Mouse (Mus musculus): ENCODE measurements around the gene Gdpd1. TPM values are rescaled to one million over a fixed set of nuclear protein-coding genes. Genes with fewer than 3 reads are reported as not detected.

Gdpd1 gene
- polyA plus RNA-seq, 1 experiment from 2014 or later: 24.9 TPM

- H3K4me2 ChIP-seq: no peak overlapping the region
- 54% methylated on average over 2 of the region's 2 CpGs for WGBS
- peaks cover 26% of the 10 kb centered on the region for H3K4me1 ChIP-seq
- ATAC-seq (ENCODE audit: borderline replicate concordance, extremely low read depth, low FRiP score, low TSS enrichment): no peak
- no peak overlapping the region for H3K9ac ChIP-seq
- no peak overlapping the region for H3K4me3 ChIP-seq
- H3K9me3 ChIP-seq: no peaks in the 10 kb centered on the region
- no peaks in the 10 kb centered on the region for H3K27me3 ChIP-seq
- H3K27ac ChIP-seq: no peak overlapping the region
- no peaks in the 10 kb centered on the region for H3K36me3 ChIP-seq
Measured at GRCm38 (mm10) chr11:86996266-86996665, 77.6 kb downstream of the Gdpd1 start.

GRCm38 (mm10) chr11:86995625-86996221 is 78.1 kb downstream of the Gdpd1 start:
- H3K4me2 ChIP-seq: no peak overlapping the region
- H3K9ac ChIP-seq: no peak overlapping the region
- H3K36me3 ChIP-seq: no peaks in the 10 kb centered on the region
- no peak for ATAC-seq (ENCODE audit: borderline replicate concordance, extremely low read depth, low FRiP score, low TSS enrichment)
- H3K27ac ChIP-seq: peak overlapping the region; percentile 25; the same call in 1 of the 2 replicates
- no peak overlapping the region for H3K4me3 ChIP-seq
- H3K4me1 ChIP-seq: peaks cover 28% of the 10 kb centered on the region
- H3K27me3 ChIP-seq: no peaks in the 10 kb centered on the region
- whole genome bisulfite sequencing: 39% methylated on average over 6 of the region's 6 CpGs
- no peaks in the 10 kb centered on the region for H3K9me3 ChIP-seq

- no peak for ATAC-seq (ENCODE audit: borderline replicate concordance, extremely low read depth, low FRiP score, low TSS enrichment)
- Histone ChIP-seq H3K9me3 (no peaks in the 10 kb centered on the region), H3K4me3 (no peak overlapping the region), H3K9ac (no peak overlapping the region), H3K36me3 (no peaks in the 10 kb centered on the region), H3K4me2 (no peak overlapping the region), H3K27ac (peak overlapping the region; percentile 42), H3K27me3 (no peaks in the 10 kb centered on the region), H3K4me1 (peaks cover 33% of the 10 kb centered on the region)
- 39% methylated on average over 10 of the region's 10 CpGs for WGBS
Measured at GRCm38 (mm10) chr11:86994791-86995624, 78.9 kb downstream of the Gdpd1 start.

GRCm38 (mm10) chr11:86994330-86994729 is 79.5 kb downstream of the Gdpd1 start:
- H3K27ac ChIP-seq: peak overlapping the region; percentile 92
- no peaks in the 10 kb centered on the region for H3K36me3 ChIP-seq
- WGBS: 23% methylated on average over 6 of the region's 6 CpGs
- H3K9ac ChIP-seq: peak overlapping the region; percentile 29; the same call in 1 of the 2 replicates
- peak overlapping the region; percentile 85 for H3K4me2 ChIP-seq
- H3K27me3 ChIP-seq: no peaks in the 10 kb centered on the region
- H3K4me1 ChIP-seq: peaks cover 33% of the 10 kb centered on the region
- H3K4me3 ChIP-seq: peak overlapping the region; percentile 97
- no peak for ATAC-seq (ENCODE audit: borderline replicate concordance, extremely low read depth, low FRiP score, low TSS enrichment)
- no peaks in the 10 kb centered on the region for H3K9me3 ChIP-seq

GRCm38 (mm10) chr11:86993041-86994037 is 80.5 kb downstream of the Gdpd1 start, which contains the start of gene Ypel2:
TSS of gene Ypel2 (minus strand) at chr11:86993707.
- under 1% methylated on average over 96 of the region's 96 CpGs for WGBS

GRCm38 (mm10) chr11:86992461-86992988 is 81.3 kb downstream of the Gdpd1 start:
- no peaks in the 10 kb centered on the region for H3K27me3 ChIP-seq
- H3K36me3 ChIP-seq: no peaks in the 10 kb centered on the region
- H3K4me2 ChIP-seq: peak overlapping the region; percentile 85
- no peak for ATAC-seq (ENCODE audit: borderline replicate concordance, extremely low read depth, low FRiP score, low TSS enrichment)
- H3K9me3 ChIP-seq: no peaks in the 10 kb centered on the region
- under 1% methylated on average over 13 of the region's 13 CpGs for WGBS
- H3K4me3 ChIP-seq: peak overlapping the region; percentile 97
- peak overlapping the region; percentile 69 for H3K9ac ChIP-seq
- H3K4me1 ChIP-seq: peaks cover 33% of the 10 kb centered on the region
- peak overlapping the region; percentile 92 for H3K27ac ChIP-seq

More at GRCm38 (mm10) chr11:86993041-86994037, 80.5 kb downstream of the Gdpd1 start, which contains the start of gene Ypel2:
- peak; percentile 100 for ATAC-seq (ENCODE audit: borderline replicate concordance, extremely low read depth, low FRiP score, low TSS enrichment)
- Histone ChIP-seq H3K4me3 (peak within 1 kb of the TSS; percentile 97), H3K4me2 (peak within 1 kb of the TSS; percentile 85), H3K27ac (peak within 1 kb of the TSS; percentile 92), H3K9ac (peak within 1 kb of the TSS; percentile 69), H3K36me3 (no peaks in the 10 kb centered on the region), H3K27me3 (no peaks in the 10 kb centered on the region), H3K4me1 (peaks cover 33% of the 10 kb centered on the region), H3K9me3 (no peaks in the 10 kb centered on the region)

GRCm38 (mm10) chr11:86991241-86991640 is 82.6 kb downstream of the Gdpd1 start:
- Histone ChIP-seq H3K9ac (no peak overlapping the region), H3K4me2 (no peak overlapping the region; the same call in 1 of the 2 replicates), H3K9me3 (no peaks in the 10 kb centered on the region), H3K36me3 (no peaks in the 10 kb centered on the region), H3K4me3 (no peak overlapping the region), H3K27me3 (no peaks in the 10 kb centered on the region), H3K27ac (no peak overlapping the region), H3K4me1 (peaks cover 36% of the 10 kb centered on the region)
- WGBS: 92% methylated on average over 4 of the region's 4 CpGs
- no peak for ATAC-seq (ENCODE audit: borderline replicate concordance, extremely low read depth, low FRiP score, low TSS enrichment)

- H3K4me3 ChIP-seq: no peak overlapping the region
- no peak for ATAC-seq (ENCODE audit: borderline replicate concordance, extremely low read depth, low FRiP score, low TSS enrichment)
- H3K9me3 ChIP-seq: no peaks in the 10 kb centered on the region
- no peaks in the 10 kb centered on the region for H3K27me3 ChIP-seq
- no peak overlapping the region for H3K4me2 ChIP-seq
- H3K9ac ChIP-seq: no peak overlapping the region
- no peak overlapping the region for H3K27ac ChIP-seq
- peaks cover 36% of the 10 kb centered on the region for H3K4me1 ChIP-seq
- H3K36me3 ChIP-seq: no peaks in the 10 kb centered on the region
- WGBS: 78% methylated on average over 3 of the region's 3 CpGs
Measured at GRCm38 (mm10) chr11:86990309-86990708, 83.6 kb downstream of the Gdpd1 start.

- Histone ChIP-seq H3K27me3 (no peaks in the 10 kb centered on the region), H3K36me3 (no peaks in the 10 kb centered on the region), H3K27ac (no peak overlapping the region), H3K9me3 (no peaks in the 10 kb centered on the region), H3K4me3 (no peak overlapping the region), H3K9ac (no peak overlapping the region), H3K4me2 (no peak overlapping the region), H3K4me1 (0 out of 2 replicates have a peak, but pooled peaks cover 5% of the 10 kb centered on the region)
- no peak for ATAC-seq (ENCODE audit: borderline replicate concordance, extremely low read depth, low FRiP score, low TSS enrichment)
- 77% methylated on average over 3 of the region's 3 CpGs for WGBS
Measured at GRCm38 (mm10) chr11:86984990-86985389, 88.9 kb downstream of the Gdpd1 start.
